Mouse (Mus musculus): ENCODE data around the gene Zdhhc17.

Zdhhc17 gene

GRCm38 (mm10) chr10:111009641-111010479, at the start of gene Zdhhc17:
TSS of gene Zdhhc17 (minus strand) at chr10:111010140.
- peak; percentile 97 for DNase-seq

DNA sequence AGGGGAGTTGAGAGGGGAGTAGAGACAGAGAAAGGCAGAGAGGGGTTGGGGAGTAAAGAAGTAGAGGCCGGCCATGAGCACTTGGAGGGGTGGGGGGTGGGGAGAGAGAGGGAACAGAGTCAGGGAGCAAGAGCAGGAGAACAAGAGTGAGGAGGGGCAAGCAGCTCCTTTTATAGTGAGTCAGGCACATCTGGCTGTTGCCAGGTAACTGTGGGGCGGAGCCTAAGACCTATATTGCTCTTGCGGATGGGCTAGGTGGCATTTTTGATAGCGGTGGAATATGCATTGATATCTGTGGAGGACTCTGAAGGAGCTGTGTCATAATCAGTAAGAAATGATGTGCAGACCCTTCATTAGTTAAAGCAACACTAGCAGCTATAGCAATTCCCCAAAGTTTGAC, 45.8 kb upstream of the Zdhhc17 start:
- DNase-seq, result no peak

- no peak for DNase-seq
These were observed 41.7 kb upstream of the Zdhhc17 start for GRCm38 (mm10) chr10:111051606-111052005.

DNA sequence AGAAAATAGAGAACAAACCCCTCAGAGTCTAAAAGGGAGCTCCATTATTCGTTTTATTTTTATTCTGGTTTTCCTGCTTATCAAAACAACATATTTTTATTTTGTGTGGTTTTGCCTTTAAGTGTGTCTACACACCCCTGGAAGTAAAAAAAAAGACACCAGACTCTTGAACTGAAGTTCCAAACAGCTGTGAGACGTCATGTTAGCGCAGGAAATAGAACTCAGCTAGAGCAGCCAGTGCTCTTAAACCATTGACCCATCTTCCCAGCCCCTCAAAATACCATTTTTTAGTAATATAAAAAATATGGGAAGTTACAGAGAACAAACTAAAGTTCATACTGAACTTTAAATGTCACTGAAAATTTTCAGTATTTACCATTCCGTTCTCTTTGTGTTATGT, 40.6 kb upstream of the Zdhhc17 start:
- DNase-seq, result no peak

DNA sequence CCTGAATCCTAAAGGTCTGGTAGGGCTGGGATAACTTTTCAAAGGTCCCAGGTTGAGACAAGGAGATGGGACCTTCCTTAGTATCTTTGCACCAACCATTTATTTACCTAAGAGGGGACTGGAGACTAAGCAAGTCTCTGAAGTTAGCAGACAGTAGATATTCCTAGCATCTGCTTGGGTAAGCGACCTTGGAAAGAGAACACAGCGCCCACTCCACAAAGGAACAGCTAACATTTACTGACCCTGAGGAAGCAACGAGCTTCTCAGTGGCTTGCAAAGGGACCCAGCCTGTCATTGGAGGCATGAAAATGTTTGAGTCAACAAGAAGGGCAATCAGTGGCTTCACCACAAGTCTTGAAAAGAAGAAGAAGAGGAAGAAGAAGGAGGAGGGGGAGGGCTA, 40.1 kb upstream of the Zdhhc17 start:
- DNase-seq, result no peak

GRCm38 (mm10) chr10:111047895-111048294, 38.0 kb upstream of the Zdhhc17 start:
- DNase-seq, result no peak

DNA sequence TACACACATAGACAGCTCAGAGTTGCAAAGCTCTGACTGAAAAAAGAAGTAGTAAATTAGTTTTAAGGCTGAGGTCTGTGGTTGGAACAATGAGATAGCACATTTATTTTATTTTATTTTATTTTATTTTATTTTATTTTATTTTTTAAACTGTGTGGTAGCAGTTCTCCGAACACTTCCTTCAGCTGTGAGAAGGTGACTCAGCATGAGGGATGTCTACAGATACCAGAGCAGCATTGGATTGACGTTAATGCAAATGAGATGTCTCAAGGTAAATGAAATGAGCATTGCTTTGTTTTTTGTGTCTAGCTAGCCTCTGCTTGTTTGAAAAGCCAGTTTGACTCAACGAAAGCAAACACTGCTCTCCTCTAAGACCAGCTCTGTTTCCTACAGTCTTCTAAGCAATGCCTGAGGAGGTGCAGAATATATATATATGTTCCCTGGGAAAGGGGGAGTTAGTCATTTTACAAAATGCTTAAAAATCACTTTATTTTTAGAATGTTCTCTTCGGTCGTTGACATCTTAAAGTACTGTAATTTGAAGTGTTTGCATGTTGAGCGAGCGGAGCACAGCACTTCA, 30.2 kb upstream of the Zdhhc17 start:
- DNase-seq, result no peak

DNA sequence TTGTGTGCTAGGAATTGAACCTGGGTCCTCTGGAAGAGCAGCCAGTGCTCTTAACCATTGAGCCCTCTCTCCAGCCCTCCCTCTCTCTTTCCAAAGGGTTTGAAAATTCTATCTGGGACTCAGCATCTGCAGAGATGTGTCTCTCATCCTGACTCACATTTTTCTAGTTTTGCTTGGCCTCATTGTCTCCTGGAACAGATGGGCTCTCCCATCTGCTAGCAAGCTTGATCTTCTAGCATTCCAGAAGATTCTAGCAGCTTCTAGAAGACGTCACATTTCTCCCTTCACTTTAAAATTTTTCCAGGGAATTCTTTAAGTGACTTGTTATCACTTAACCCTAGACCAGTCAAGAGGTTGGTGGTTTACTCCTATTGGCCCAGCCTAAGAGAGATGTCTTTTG, 26.9 kb upstream of the Zdhhc17 start:
- DNase-seq, result no peak

GRCm38 (mm10) chr10:111035134-111035533, 25.2 kb upstream of the Zdhhc17 start:
- DNase-seq, result no peak

- DNase-seq, result no peak
These were observed 21.8 kb upstream of the Zdhhc17 start for GRCm38 (mm10) chr10:111031511-111032365.

DNA sequence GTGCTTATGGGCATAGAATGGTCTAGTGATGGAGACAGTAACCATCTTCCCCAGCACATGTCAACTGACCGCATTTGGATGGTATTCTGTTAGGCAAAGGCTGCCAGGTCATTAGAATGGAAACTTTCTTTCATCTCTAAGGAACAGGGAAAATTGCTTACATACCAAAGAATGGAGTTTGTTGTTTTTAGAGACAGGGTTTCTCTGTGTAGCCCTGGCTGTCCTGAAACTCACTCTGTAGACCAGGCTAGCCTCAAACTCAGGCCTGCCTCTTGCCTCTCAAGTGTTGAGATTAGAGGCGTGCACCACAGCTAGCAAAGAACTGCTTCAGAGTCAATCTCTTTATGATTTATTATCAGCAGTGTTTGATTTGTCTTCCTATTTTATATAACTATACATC, 20.9 kb upstream of the Zdhhc17 start:
- no peak for DNase-seq

GRCm38 (mm10) chr10:111026106-111026505, 16.2 kb upstream of the Zdhhc17 start:
- DNase-seq, result peak; percentile 16

DNA sequence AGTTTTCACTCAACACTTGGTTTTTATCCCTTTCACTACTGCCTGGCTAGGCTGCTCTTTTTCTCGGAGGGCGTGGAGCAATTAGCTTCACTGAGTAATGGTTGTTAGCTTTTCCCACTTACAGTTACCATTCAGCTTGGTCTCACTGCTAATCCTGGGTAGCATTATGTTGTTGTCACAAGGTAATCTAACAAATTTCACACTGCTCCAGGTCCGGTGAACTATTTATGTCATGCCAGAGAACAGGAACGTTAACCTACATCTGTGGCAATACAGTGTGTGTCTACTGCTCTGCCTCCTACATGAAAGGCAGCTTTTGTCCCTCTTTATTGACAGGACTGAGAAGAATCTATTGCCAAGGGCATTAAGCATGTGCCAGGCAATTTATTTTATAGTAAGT, 14.8 kb upstream of the Zdhhc17 start:
- no peak for DNase-seq

DNA sequence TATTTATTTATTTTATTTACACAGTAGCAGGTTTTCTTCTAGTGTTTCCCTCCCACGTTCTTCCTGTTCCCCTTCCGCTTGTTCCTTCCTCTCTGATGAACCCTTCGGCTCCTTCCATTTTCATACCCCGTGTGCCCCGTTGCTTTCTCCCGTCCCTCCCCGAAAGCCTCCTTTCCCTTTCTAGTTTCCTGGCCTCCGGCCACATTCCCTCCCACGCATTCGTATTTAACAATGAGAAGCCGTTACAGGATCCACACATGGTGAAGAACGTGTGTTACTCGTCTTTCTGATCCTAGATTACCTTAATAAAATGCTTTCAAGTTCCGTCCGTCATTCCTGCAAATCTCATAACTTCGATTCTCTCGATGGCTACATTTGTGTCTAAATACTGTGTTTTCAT, 4.5 kb upstream of the Zdhhc17 start:
- DNase-seq, result no peak

- DNase-seq, result no peak
These were observed 3.3 kb upstream of the Zdhhc17 start for GRCm38 (mm10) chr10:111013265-111013664.

DNA sequence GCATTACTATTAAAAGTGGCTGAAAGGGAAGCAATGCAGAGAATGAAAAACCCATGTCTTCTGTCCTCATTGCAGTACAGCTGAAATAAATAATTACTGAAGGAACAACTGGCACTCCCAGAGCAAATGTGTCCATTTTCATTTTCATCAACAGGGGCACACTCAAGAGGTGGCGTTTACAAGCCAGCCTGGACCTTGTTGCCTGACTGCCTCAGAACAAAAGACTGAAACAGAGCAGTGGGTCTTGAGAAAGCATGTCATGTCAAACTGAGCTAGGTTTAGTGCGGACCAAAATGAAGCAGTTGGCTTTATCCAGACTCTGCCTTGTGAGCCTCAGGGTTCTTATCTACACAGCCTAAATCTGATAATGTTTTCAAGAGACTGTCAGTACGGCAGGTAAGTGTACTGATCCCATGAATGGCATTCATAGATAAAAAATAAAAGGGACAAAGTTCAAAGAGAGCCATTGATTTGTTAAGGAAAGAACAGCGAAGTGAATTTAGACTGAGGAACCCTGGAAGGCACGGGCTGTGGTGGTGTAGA, 2.6 kb upstream of the Zdhhc17 start:
- DNase-seq, result no peak

- no peak for DNase-seq
These were observed 1.4 kb upstream of the Zdhhc17 start for GRCm38 (mm10) chr10:111011226-111011765.

DNA sequence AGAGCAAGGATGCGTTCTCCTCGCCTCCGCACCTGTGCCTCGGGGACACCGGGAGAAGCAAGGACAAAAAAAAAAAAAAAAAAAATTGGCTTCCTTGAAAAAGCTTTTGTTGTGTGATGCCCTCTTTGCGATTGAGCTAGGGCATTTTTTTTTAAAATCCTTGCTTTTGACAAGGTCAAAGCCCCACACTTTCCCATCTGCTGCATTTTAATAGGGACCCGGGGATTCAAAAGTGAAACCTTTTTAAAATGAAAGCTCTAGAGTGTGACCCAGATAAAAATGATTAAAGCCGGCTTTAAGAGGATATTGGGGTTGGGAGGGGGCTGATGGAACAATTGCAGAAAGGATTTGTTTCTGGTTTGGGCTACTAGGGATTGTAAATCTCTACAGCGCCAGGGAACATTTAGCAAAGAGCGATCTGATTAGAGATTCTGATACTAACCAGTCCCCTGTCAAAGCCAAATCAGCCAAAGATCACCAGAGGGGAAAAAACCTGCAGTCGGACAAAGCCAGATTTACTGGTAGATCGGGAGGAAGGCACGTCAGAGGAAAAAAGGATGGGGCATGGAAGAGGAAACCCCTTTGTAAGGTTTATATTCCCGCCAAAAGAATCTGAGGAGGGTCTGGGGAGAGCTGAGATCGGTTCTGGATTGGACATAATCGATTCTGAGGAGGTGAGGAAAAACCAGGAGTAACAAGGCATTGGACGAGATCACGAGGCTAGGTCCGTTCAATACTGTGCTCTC, 713 bp upstream of the Zdhhc17 start:
- DNase-seq, result peak; percentile 74

- DNase-seq, result no peak
These were observed 763 bp downstream of the Zdhhc17 start for GRCm38 (mm10) chr10:111009113-111009640.

DNA sequence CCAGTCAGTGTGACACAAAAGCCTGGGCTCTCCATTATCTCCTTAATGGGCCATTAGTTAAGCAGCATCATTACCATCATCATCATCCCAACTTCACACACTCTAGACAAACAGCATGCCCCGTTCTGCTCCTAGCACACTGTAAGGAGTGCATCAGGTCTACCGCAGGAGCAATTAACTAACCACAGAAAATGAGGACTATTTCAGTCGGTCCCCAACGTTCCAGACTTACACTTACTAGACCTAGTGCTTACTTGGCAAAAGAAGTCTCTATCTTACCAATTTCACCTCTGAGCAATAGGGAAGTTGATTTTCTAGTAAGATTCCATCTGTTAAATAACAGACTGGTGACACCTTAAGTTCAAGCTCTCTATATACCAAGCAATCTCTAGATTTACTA, 2.3 kb downstream of the Zdhhc17 start:
- no peak for DNase-seq

GRCm38 (mm10) chr10:111005611-111006488, 4.1 kb downstream of the Zdhhc17 start:
- no peak for DNase-seq
